Mouse (Mus musculus) frontal cortex, adult 2 months (tissue): ENCODE measurements around the gene Vmn2r54. TPM values are rescaled to one million over a fixed set of nuclear protein-coding genes. Genes with fewer than 3 reads are reported as not detected.
"Not testable (repeated sequence)": the region's sequence is repeated elsewhere in the genome, so short reads cannot be mapped to it uniquely, and the experiment has no call there.

Experiments
- DNase-seq, 2 experiments: peaks; one replicate each; pipeline ENCODE4 v3.0.0; 2022; ENCODE audit warnings: low spot score in 1 of 2; ENCODE audit errors: extremely low spot score in 1 of 2
- polyA plus RNA-seq: library from polyadenylated mRNA; depleted of rRNA; stranded (reverse); fragments of >200 nt; gene quantifications from 2 replicates; pipeline ENCODE4 v1.2.3, GENCODE M21; 2012; rRNA removed

Gene Vmn2r54
- polyA plus RNA-seq: 0.06 TPM in 1 of 2 replicates, not detected in the other

DNA sequence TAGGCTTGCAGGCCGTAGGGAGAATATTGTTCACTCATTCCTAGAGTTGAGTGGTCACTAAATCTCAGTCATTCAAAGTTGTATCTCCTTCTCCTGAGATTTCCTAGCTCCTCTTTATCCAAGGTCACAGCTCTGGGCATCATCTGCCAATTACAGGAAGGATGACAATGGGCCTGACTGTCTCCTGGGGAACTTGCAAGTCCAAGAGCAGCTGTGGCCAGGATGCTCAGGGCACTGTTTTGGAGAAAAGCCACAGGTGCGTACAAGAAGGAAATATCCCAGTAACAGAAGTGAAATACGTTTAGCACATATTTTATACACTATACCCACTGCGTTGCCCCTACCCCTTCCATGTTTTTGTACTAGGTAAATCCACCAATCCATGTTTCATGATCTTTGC is at the start of gene Vmn2r54:
Gene Vmn2r54, minus strand, starts transcription at position 101 of the 400 bp plus-strand sequence.
- not testable (repeated sequence) for DNase-seq

DNA sequence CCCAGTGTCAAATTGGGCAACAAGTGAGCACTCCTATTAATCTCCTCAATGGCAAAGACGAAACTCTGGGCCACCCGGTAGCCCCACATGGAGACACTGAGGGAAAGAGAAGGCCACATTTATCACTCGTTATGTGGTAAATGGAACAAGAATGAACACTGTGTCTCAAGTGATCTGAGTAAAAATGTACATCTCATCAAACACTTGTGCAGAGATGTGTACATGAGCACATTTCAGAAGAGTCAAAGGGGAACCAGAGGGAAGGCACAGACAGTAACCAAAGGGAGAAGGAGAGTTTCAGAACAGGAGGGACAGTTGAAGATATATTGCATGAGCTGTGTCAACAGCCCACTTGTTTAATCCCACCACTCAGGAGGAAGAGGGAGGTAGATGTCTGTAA is 44.8 kb upstream of the Vmn2r54 start, which contains the start of gene Vmn2r55:
Gene Vmn2r55, minus strand, starts transcription at position 101 of the 400 bp plus-strand sequence.
- not testable (repeated sequence) for DNase-seq

DNA sequence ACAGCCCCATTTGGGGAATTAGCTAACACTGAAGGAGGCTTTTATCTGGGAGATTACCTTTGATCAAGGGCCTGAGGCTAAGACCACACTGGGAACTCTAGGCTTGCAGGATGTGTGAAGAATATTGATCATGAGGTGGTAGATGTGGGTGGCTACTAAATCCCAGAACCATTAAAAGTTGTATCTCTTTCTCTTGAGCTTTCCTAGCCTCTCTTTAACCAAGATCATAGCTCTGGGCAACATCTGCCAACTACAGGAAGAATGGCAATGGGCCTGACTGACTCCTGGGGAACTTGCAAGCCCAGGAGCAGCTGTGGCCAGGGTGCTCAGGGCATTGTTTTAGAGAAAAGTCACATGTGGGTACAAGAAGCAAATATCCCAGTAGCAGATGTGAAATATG is 31.4 kb downstream of the Vmn2r54 start, which contains the start of gene Vmn2r53:
Gene Vmn2r53, minus strand, starts transcription at position 101 of the 400 bp plus-strand sequence.
- no peak for DNase-seq

Other genes starting within 250 kb of the Vmn2r54 start
- gene Zfp551, start 217.6 kb downstream of the Vmn2r54 start, polyA plus RNA-seq: 2.8 and 3.7 TPM in 2 replicates
- 8.6 and 9.4 TPM in 2 replicates for gene Zfp606, start 162.0 kb downstream of the Vmn2r54 start, polyA plus RNA-seq
- not detected in 2 replicates for gene 2900092C05Rik, start 127.8 kb downstream of the Vmn2r54 start, polyA plus RNA-seq
- gene Vmn2r53, start 31.5 kb downstream of the Vmn2r54 start, polyA plus RNA-seq: 0.02 TPM in 2 replicates
- not detected in 2 replicates for gene Vmn2r55, start 44.7 kb upstream of the Vmn2r54 start, polyA plus RNA-seq
- 0.06 TPM in 1 of 2 replicates, not detected in the other for gene Vmn2r56, start 94.7 kb upstream of the Vmn2r54 start, polyA plus RNA-seq
- 17.8 and 22.7 TPM in 2 replicates for gene Zscan18, start 163.3 kb upstream of the Vmn2r54 start, polyA plus RNA-seq
- 19.2 and 24.5 TPM in 2 replicates for gene Zfp329, start 178.5 kb upstream of the Vmn2r54 start, polyA plus RNA-seq
- gene Zfp110, start 194.4 kb upstream of the Vmn2r54 start, polyA plus RNA-seq: 8.8 and 10.4 TPM in 2 replicates
- 4.6 and 5.3 TPM in 2 replicates for gene Zfp128, start 240.9 kb upstream of the Vmn2r54 start, polyA plus RNA-seq